Comparison of ENCODE assay signal across 28 mouse cellular contexts in the genomic region with DNA sequence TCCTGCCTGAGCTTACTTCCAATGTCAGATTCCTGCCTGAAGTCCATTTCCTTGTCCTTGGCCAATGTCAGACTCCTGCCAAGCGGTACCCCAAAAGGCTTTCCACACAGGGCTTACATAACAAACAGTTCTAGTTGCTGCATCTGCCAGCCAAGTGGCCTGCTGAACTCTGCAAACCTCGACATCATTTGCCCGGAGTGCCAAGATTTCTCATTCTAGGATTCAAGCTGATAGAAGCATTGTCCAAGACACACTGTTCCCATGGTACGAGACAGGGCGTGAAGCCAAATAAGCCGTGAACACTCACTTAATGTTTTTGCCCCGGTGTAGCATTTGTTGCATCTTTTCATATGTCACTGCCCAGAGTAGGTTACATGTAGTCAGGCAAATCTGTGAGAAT. TPM values are rescaled to one million over a fixed set of nuclear protein-coding genes. Genes with fewer than 3 reads are reported as not detected.
A peak's percentile ranks its signal among the peaks of the same experiment; 100 is the strongest.
DNase-seq lines count a peak whose midpoint lies in the region; ATAC-seq and TF ChIP-seq lines count a peak whose summit lies in the region.
"Had no signal": no experiment of that assay in that cellular context is flagged by ENCODE, and none has a peak within 500 bp of the region (broad histone marks: within the 10 kb centered on the region; RNA-seq: fewer than 3 reads in every experiment).

No protein-coding gene starts in this region.

- no peak overlapping the region for H3K9ac ChIP-seq in kidney, embryonic 15.5 days
- no peak overlapping the region for H3K9ac ChIP-seq in forebrain, embryonic 11.5 days (ENCODE audit: low read length)
- H3K9ac ChIP-seq: forebrain, embryonic 13.5 days; heart, embryonic 13.5 days; hindbrain, embryonic 15.5 days; limb, embryonic 12.5 days; lung, embryonic 15.5 days; neural tube, embryonic 12.5 days had no signal

- ATAC-seq in kidney, embryonic 15.5 days (replicated peaks; ENCODE audit: low FRiP score), result no peak
- no peak for ATAC-seq in forebrain, embryonic 11.5 days (replicated peaks; ENCODE audit: low FRiP score)
- ATAC-seq: forebrain, embryonic 13.5 days; midbrain, embryonic 16.5 days had no signal

- intact Hi-C loops in left cerebral cortex, postnatal 4 days (cut with DNase I), result no loop called here
- intact Hi-C loops in left cerebral cortex, postnatal 36 days (cut with DNase I), result no loop called here

- no peak for TF ChIP-seq CTCF in kidney, adult 2 months (conservative IDR thresholded peaks at IDR 0.05; ENCODE audit: insufficient read depth, insufficient read length, low read depth, low read length)
- no peak for TF ChIP-seq CTCF in brain, embryonic 14.5 days (IDR thresholded peaks at IDR 0.05; ENCODE audit: borderline replicate concordance, extremely low read depth, insufficient read depth, insufficient read length)

- no peak overlapping the region for H3K27ac ChIP-seq in kidney, adult 2 months (ENCODE audit: insufficient read depth, low read depth, low read length)
- no peak overlapping the region for H3K27ac ChIP-seq in kidney, embryonic 15.5 days
- H3K27ac ChIP-seq in forebrain, embryonic 11.5 days (ENCODE audit: low read depth, low read length), result no peak overlapping the region
- H3K27ac ChIP-seq: forebrain, embryonic 13.5 days; heart, embryonic 13.5 days; hindbrain, embryonic 15.5 days; limb, embryonic 12.5 days; lung, embryonic 15.5 days; midbrain, embryonic 10.5 days; neural tube, embryonic 12.5 days had no signal

- 57% methylated on average over 7 of the region's 7 CpGs for WGBS in kidney, adult 2 months
- WGBS in kidney, embryonic 15.5 days, result 89% methylated on average over 7 of the region's 7 CpGs
- WGBS in forebrain, embryonic 11.5 days, result 91% methylated on average over 7 of the region's 7 CpGs

- H3K27me3 ChIP-seq in kidney, adult 2 months (replicated peaks; ENCODE audit: control insufficient read depth, insufficient read depth, low read length), result no peaks in the 10 kb centered on the region
- H3K27me3 ChIP-seq in kidney, embryonic 15.5 days, result 0 out of 2 replicates have a peak, but pooled peaks cover 3% of the 10 kb centered on the region
- no peaks in the 10 kb centered on the region for H3K27me3 ChIP-seq in forebrain, embryonic 11.5 days (ENCODE audit: control insufficient read depth, insufficient read depth, low read length)
- H3K27me3 ChIP-seq: forebrain, embryonic 13.5 days; hindbrain, embryonic 15.5 days; limb, embryonic 12.5 days; lung, embryonic 15.5 days; neural tube, embryonic 12.5 days had no signal

- no peak overlapping the region for H3K4me2 ChIP-seq in kidney, embryonic 15.5 days
- H3K4me2 ChIP-seq in forebrain, embryonic 11.5 days (ENCODE audit: low read depth, low read length, severe bottlenecking), result no peak overlapping the region
- H3K4me2 ChIP-seq: forebrain, embryonic 13.5 days; heart, embryonic 13.5 days; hindbrain, embryonic 15.5 days; limb, embryonic 12.5 days; liver, embryonic 11.5 days; lung, embryonic 15.5 days; neural tube, embryonic 12.5 days had no signal

- H3K9me3 ChIP-seq in kidney, embryonic 15.5 days (replicated peaks), result no peaks in the 10 kb centered on the region
- H3K9me3 ChIP-seq in forebrain, embryonic 11.5 days (ENCODE audit: control insufficient read depth, low read length), result no peaks in the 10 kb centered on the region
- H3K9me3 ChIP-seq: forebrain, embryonic 13.5 days; heart, embryonic 13.5 days; hindbrain, embryonic 15.5 days; limb, embryonic 12.5 days; lung, embryonic 15.5 days; midbrain, embryonic 10.5 days; neural tube, embryonic 12.5 days had no signal

- peak; percentile 37 to 44 for DNase-seq in cerebellum, postnatal 10 days
- DNase-seq in cerebellum, postnatal 36 days, result no peak
- DNase-seq in kidney, adult 2 months, result peak; percentile 58
- DNase-seq in left cerebral cortex, postnatal 4 days, result peak; percentile 30
- no peak for DNase-seq in left cerebral cortex, postnatal 36 days (ENCODE audit: low spot score in 2 of 2)
- DNase-seq in brain, embryonic 14.5 days (ENCODE audit: low read depth), result peak; percentile 57
- DNase-seq in forebrain, embryonic 11.5 days (ENCODE audit: low spot score), result no peak
- DNase-seq: adrenal gland, adult 2 months; cerebellum, adult 11-12 months; cerebellum, adult 9-11 months; heart, postnatal 10 days; layer of hippocampus, postnatal 36 days; right cerebral cortex, adult 18-20 months; spleen, adult 18-20 months; thymus, postnatal 25 days had no signal

- H3K4me3 ChIP-seq in kidney, adult 2 months (ENCODE audit: insufficient read depth, low read depth, low read length), result no peak overlapping the region
- no peak overlapping the region for H3K4me3 ChIP-seq in kidney, embryonic 15.5 days (replicated peaks)
- no peak overlapping the region for H3K4me3 ChIP-seq in forebrain, embryonic 11.5 days (ENCODE audit: low read depth, low read length)
- H3K4me3 ChIP-seq: erythroblast, embryonic 14.5 days; forebrain, embryonic 13.5 days; heart, embryonic 13.5 days; hindbrain, embryonic 15.5 days; limb, embryonic 12.5 days; lung, embryonic 15.5 days; midbrain, embryonic 10.5 days; myocyte; neural tube, embryonic 12.5 days had no signal

- no peaks in the 10 kb centered on the region for H3K4me1 ChIP-seq in kidney, adult 2 months (ENCODE audit: control insufficient read depth, insufficient read depth, low read length)
- H3K4me1 ChIP-seq in kidney, embryonic 15.5 days, result no peaks in the 10 kb centered on the region
- H3K4me1 ChIP-seq in forebrain, embryonic 11.5 days (replicated peaks; ENCODE audit: control insufficient read depth, insufficient read depth, low read length), result 0 out of 2 replicates have a peak, but pooled peaks cover 2% of the 10 kb centered on the region
- H3K4me1 ChIP-seq: heart, embryonic 13.5 days; hindbrain, embryonic 15.5 days; limb, embryonic 12.5 days; lung, embryonic 15.5 days had no signal

- H3K36me3 ChIP-seq in kidney, adult 2 months (ENCODE audit: control insufficient read depth, insufficient read depth, low read length), result no peaks in the 10 kb centered on the region
- H3K36me3 ChIP-seq in kidney, embryonic 15.5 days, result no peaks in the 10 kb centered on the region
- H3K36me3 ChIP-seq in forebrain, embryonic 11.5 days (ENCODE audit: control insufficient read depth, insufficient read depth, low read length), result no peaks in the 10 kb centered on the region
- H3K36me3 ChIP-seq: heart, embryonic 13.5 days; hindbrain, embryonic 15.5 days; limb, embryonic 12.5 days; lung, embryonic 15.5 days; midbrain, embryonic 10.5 days; neural tube, embryonic 12.5 days had no signal

- no peak for TF ChIP-seq POLR2A in kidney, adult 2 months (IDR thresholded peaks at IDR 0.05; ENCODE audit: low read depth, low read length)
- TF ChIP-seq POLR2A in brain, embryonic 14.5 days (IDR thresholded peaks at IDR 0.05; ENCODE audit: borderline replicate concordance, extremely low read depth, insufficient read depth, insufficient read length, poor library complexity, severe bottlenecking), result no peak

RNA-seq across cellular contexts. Expression of gene Spsb4, which starts 18.0 kb away (rescaled TPM):
- polyA plus RNA-seq in kidney, adult 2 months (2012; rRNA removed), result 61.5 and 62.5 TPM in 2 replicates
- 56.8 and 58.0 TPM in 2 replicates for polyA plus RNA-seq in kidney, embryonic 15.5 days (2015; fragmentation: Nextera tagmentation; extraction: Ambion mirVana)
- total RNA-seq in left cerebral cortex, postnatal 4 days (2021), result 10 to 100 TPM; 20.2 to 20.6 TPM
- total RNA-seq in left cerebral cortex, postnatal 36 days (2021), result 1 to 10 TPM; 4.8 to 5.5 TPM
- 24.8 and 28.6 TPM in 2 replicates for polyA plus RNA-seq in brain, embryonic 14.5 days (2012; rRNA removed)
- polyA plus RNA-seq in forebrain, embryonic 11.5 days (2014; fragmentation: Nextera tagmentation; extraction: Ambion mirVana), result 81.8 and 84.6 TPM in 2 replicates
- total RNA-seq: MEL had no signal

Comparison
In these comparisons a context has a peak if more than half of its experiments do, and no peak if none do; other contexts are left out.
1. DNase-seq: peak in cerebellum, postnatal 10 days (2 of 2), kidney, adult 2 months (single experiment), left cerebral cortex, postnatal 4 days (single experiment) and brain, embryonic 14.5 days (single experiment); none in cerebellum, postnatal 36 days (0 of 2), left cerebral cortex, postnatal 36 days (0 of 2) and forebrain, embryonic 11.5 days (single experiment).